Mouse (Mus musculus): ENCODE measurements around the gene Pigp. TPM values are rescaled to one million over a fixed set of nuclear protein-coding genes. Genes with fewer than 3 reads are reported as not detected.

Gene Pigp
- polyA plus RNA-seq, 1 experiment from 2014 or later = 82.0 TPM

- no peaks in the 10 kb centered on the region for H3K27me3 ChIP-seq (ENCODE audit: low read depth, poor library complexity, severe bottlenecking)
- no peak overlapping the region for H3K4me3 ChIP-seq
- WGBS = 86% methylated on average over 1 of the region's 1 CpGs
- no peak for DNase-seq (ENCODE audit: low spot score)
- H3K9me3 ChIP-seq (replicated peaks) = no peaks in the 10 kb centered on the region
- 0 out of 2 replicates have a peak, but pooled peaks cover 3% of the 10 kb centered on the region for H3K36me3 ChIP-seq
- no peak overlapping the region for H3K27ac ChIP-seq
- peaks cover 10% of the 10 kb centered on the region; the same call in 1 of the 2 replicates for H3K4me1 ChIP-seq
Measured at GRCm38 (mm10) chr16:94379386-94379785, 7.7 kb upstream of the Pigp start.

GRCm38 (mm10) chr16:94370915-94371300, 734 bp downstream of the Pigp start:
- H3K27ac ChIP-seq = peak overlapping the region; percentile 97
- peaks cover 7% of the 10 kb centered on the region; the same call in 1 of the 2 replicates for H3K36me3 ChIP-seq
- peak overlapping the region; percentile 73 for H3K4me3 ChIP-seq
- WGBS = under 1% methylated on average over 43 of the region's 43 CpGs
- DNase-seq (ENCODE audit: low spot score) = peak; percentile 82
- peaks cover 32% of the 10 kb centered on the region for H3K4me1 ChIP-seq
- H3K9me3 ChIP-seq (replicated peaks) = no peaks in the 10 kb centered on the region
- H3K27me3 ChIP-seq (ENCODE audit: low read depth, poor library complexity, severe bottlenecking) = no peaks in the 10 kb centered on the region

- peaks cover 32% of the 10 kb centered on the region for H3K4me1 ChIP-seq
- no peaks in the 10 kb centered on the region for H3K27me3 ChIP-seq (ENCODE audit: low read depth, poor library complexity, severe bottlenecking)
- H3K36me3 ChIP-seq = peaks cover 7% of the 10 kb centered on the region; the same call in 1 of the 2 replicates
- WGBS = under 1% methylated on average over 79 of the region's 79 CpGs
- peak; percentile 97 for DNase-seq (ENCODE audit: low spot score)
- H3K4me3 ChIP-seq = peak within 1 kb of the TSS; percentile 73
- no peaks in the 10 kb centered on the region for H3K9me3 ChIP-seq (replicated peaks)
- H3K27ac ChIP-seq = peak within 1 kb of the TSS; percentile 97
Measured at GRCm38 (mm10) chr16:94370173-94370914, 1.3 kb downstream of the Pigp start, which contains the start of gene Ttc3. Gene Ttc3 (plus strand): TSS chr16:94370618.

GRCm38 (mm10) chr16:94369596-94370172, 2.0 kb downstream of the Pigp start:
- Histone ChIP-seq H3K27ac (peak overlapping the region; percentile 97), H3K4me1 (peaks cover 28% of the 10 kb centered on the region), H3K27me3 (ENCODE audit: low read depth, poor library complexity, severe bottlenecking) (no peaks in the 10 kb centered on the region), H3K9me3 (replicated peaks) (no peaks in the 10 kb centered on the region), H3K36me3 (peaks cover 11% of the 10 kb centered on the region), H3K4me3 (peak overlapping the region; percentile 73)
- 10% methylated on average over 6 of the region's 6 CpGs for WGBS
- no peak for DNase-seq (ENCODE audit: low spot score)

GRCm38 (mm10) chr16:94365435-94365834, 6.2 kb downstream of the Pigp start:
- DNase-seq (ENCODE audit: low spot score) = no peak
- Histone ChIP-seq H3K36me3 (peaks cover 17% of the 10 kb centered on the region), H3K27me3 (ENCODE audit: low read depth, poor library complexity, severe bottlenecking) (no peaks in the 10 kb centered on the region), H3K9me3 (replicated peaks) (no peaks in the 10 kb centered on the region), H3K4me3 (no peak overlapping the region), H3K27ac (no peak overlapping the region), H3K4me1 (peaks cover 14% of the 10 kb centered on the region)
- 96% methylated on average over 3 of the region's 3 CpGs for WGBS

- DNase-seq (ENCODE audit: low spot score) = no peak
- no peaks in the 10 kb centered on the region for H3K27me3 ChIP-seq (ENCODE audit: low read depth, poor library complexity, severe bottlenecking)
- H3K4me1 ChIP-seq = peaks cover 5% of the 10 kb centered on the region; the same call in 1 of the 2 replicates
- no peak overlapping the region for H3K27ac ChIP-seq
- H3K9me3 ChIP-seq (replicated peaks) = no peaks in the 10 kb centered on the region
- H3K36me3 ChIP-seq = peaks cover 17% of the 10 kb centered on the region
- H3K4me3 ChIP-seq = no peak overlapping the region
- WGBS = 87% methylated on average over 4 of the region's 4 CpGs
Measured at GRCm38 (mm10) chr16:94363814-94364213, 7.8 kb downstream of the Pigp start.

- Histone ChIP-seq H3K27me3 (ENCODE audit: low read depth, poor library complexity, severe bottlenecking) (no peaks in the 10 kb centered on the region), H3K9me3 (replicated peaks) (no peaks in the 10 kb centered on the region), H3K4me1 (peaks cover 5% of the 10 kb centered on the region; the same call in 1 of the 2 replicates), H3K36me3 (peaks cover 17% of the 10 kb centered on the region), H3K27ac (no peak overlapping the region), H3K4me3 (no peak overlapping the region)
- no peak for DNase-seq (ENCODE audit: low spot score)
- 57% methylated on average over 10 of the region's 10 CpGs for WGBS
Measured at GRCm38 (mm10) chr16:94362174-94362873, 9.3 kb downstream of the Pigp start.

GRCm38 (mm10) chr16:94360578-94361350, 10.9 kb downstream of the Pigp start:
- DNase-seq (ENCODE audit: low spot score) = no peak
- peaks cover 11% of the 10 kb centered on the region for H3K36me3 ChIP-seq

GRCm38 (mm10) chr16:94358091-94358490, 13.6 kb downstream of the Pigp start:
- no peak overlapping the region for H3K4me3 ChIP-seq
- no peak for DNase-seq (ENCODE audit: low spot score)
- no peaks in the 10 kb centered on the region for H3K36me3 ChIP-seq
- no peak overlapping the region for H3K27ac ChIP-seq
- no peaks in the 10 kb centered on the region for H3K9me3 ChIP-seq (replicated peaks)
- no peaks in the 10 kb centered on the region for H3K27me3 ChIP-seq (ENCODE audit: low read depth, poor library complexity, severe bottlenecking)
- peaks cover 18% of the 10 kb centered on the region for H3K4me1 ChIP-seq
- WGBS = 87% methylated on average over 3 of the region's 3 CpGs

More at GRCm38 (mm10) chr16:94360578-94361350, 10.9 kb downstream of the Pigp start:
- H3K4me1 ChIP-seq = peaks cover 5% of the 10 kb centered on the region; the same call in 1 of the 2 replicates
- no peaks in the 10 kb centered on the region for H3K9me3 ChIP-seq (replicated peaks)
- 90% methylated on average over 13 of the region's 13 CpGs for WGBS
- H3K27me3 ChIP-seq (ENCODE audit: low read depth, poor library complexity, severe bottlenecking) = no peaks in the 10 kb centered on the region
- H3K4me3 ChIP-seq = no peak overlapping the region
- H3K27ac ChIP-seq = no peak overlapping the region

GRCm38 (mm10) chr16:94356776-94357494, 14.7 kb downstream of the Pigp start:
- Histone ChIP-seq H3K27ac (no peak overlapping the region), H3K27me3 (ENCODE audit: low read depth, poor library complexity, severe bottlenecking) (no peaks in the 10 kb centered on the region), H3K9me3 (replicated peaks) (no peaks in the 10 kb centered on the region), H3K36me3 (no peaks in the 10 kb centered on the region), H3K4me1 (peaks cover 12% of the 10 kb centered on the region), H3K4me3 (no peak overlapping the region)
- no peak for DNase-seq (ENCODE audit: low spot score)
- WGBS = 70% methylated on average over 11 of the region's 11 CpGs

- no peak for DNase-seq (ENCODE audit: low spot score)
- H3K4me1 ChIP-seq = peaks cover 12% of the 10 kb centered on the region
- H3K9me3 ChIP-seq (replicated peaks) = no peaks in the 10 kb centered on the region
- H3K36me3 ChIP-seq = no peaks in the 10 kb centered on the region
- no peaks in the 10 kb centered on the region for H3K27me3 ChIP-seq (ENCODE audit: low read depth, poor library complexity, severe bottlenecking)
- no peak overlapping the region for H3K4me3 ChIP-seq
- H3K27ac ChIP-seq = no peak overlapping the region
- 52% methylated on average over 7 of the region's 7 CpGs for WGBS
Measured at GRCm38 (mm10) chr16:94356046-94356445, 15.6 kb downstream of the Pigp start.

- no peak overlapping the region for H3K4me3 ChIP-seq
Measured at GRCm38 (mm10) chr16:94354450-94354849, 17.2 kb downstream of the Pigp start.

More at GRCm38 (mm10) chr16:94354450-94354849, 17.2 kb downstream of the Pigp start:
- H3K4me1 ChIP-seq = peaks cover 22% of the 10 kb centered on the region
- no peaks in the 10 kb centered on the region for H3K27me3 ChIP-seq (ENCODE audit: low read depth, poor library complexity, severe bottlenecking)
- WGBS = 39% methylated on average over 9 of the region's 9 CpGs
- H3K9me3 ChIP-seq (replicated peaks) = no peaks in the 10 kb centered on the region
- DNase-seq (ENCODE audit: low spot score) = no peak
- no peaks in the 10 kb centered on the region for H3K36me3 ChIP-seq
- H3K27ac ChIP-seq = no peak overlapping the region
